Mouse (Mus musculus) myocyte (in vitro differentiated cells): ENCODE measurements at regions not wholly inside any gene's neighbourhood (a gene's known extent, or its start where the extent isn't known, plus 50 kb on each side); places are given as distances from the start of the nearest gene placed in this dataset.

Source experiments
- CEBPB ChIP-seq: IDR thresholded peaks from 2 replicates; pipeline ENCODE4 v1.6.1; 2011; ENCODE audit warnings: mild to moderate bottlenecking, moderate library complexity; ENCODE audit not compliant: poor library complexity, insufficient read depth, severe bottlenecking
- E2F4 ChIP-seq: IDR thresholded peaks from one replicate; pipeline ENCODE4 v1.6.1; 2011; ENCODE audit warnings: mild to moderate bottlenecking, control low read depth, moderate library complexity; ENCODE audit not compliant: insufficient read depth
- MAX ChIP-seq: IDR thresholded peaks from one replicate; pipeline ENCODE4 v1.6.1; 2011; ENCODE audit warnings: low read depth, mild to moderate bottlenecking, control low read depth
- MYOD1 ChIP-seq, 3 experiments: IDR thresholded peaks; one replicate each; pipeline ENCODE4 v1.6.1; 2011; ENCODE audit warnings: control low read depth in 2 of 3, low read depth in 2 of 3, mild to moderate bottlenecking in 2 of 3, moderate library complexity in 1 of 3; ENCODE audit not compliant: insufficient read length in 2 of 3, control insufficient read depth in 1 of 3
- POLR2A ChIP-seq: IDR thresholded peaks from one replicate; pipeline ENCODE4 v1.6.1; 2011; ENCODE audit warnings: low read depth, mild to moderate bottlenecking, control low read depth, moderate library complexity; ENCODE audit not compliant: insufficient read length
- SRF ChIP-seq: IDR thresholded peaks from one replicate; pipeline ENCODE4 v1.6.1; 2011; ENCODE audit warnings: low read depth; ENCODE audit not compliant: control insufficient read depth, insufficient read length
- USF1 ChIP-seq: IDR thresholded peaks from one replicate; pipeline ENCODE4 v1.6.1; 2011; ENCODE audit warnings: low read depth, mild to moderate bottlenecking, control low read depth, moderate library complexity

DNA sequence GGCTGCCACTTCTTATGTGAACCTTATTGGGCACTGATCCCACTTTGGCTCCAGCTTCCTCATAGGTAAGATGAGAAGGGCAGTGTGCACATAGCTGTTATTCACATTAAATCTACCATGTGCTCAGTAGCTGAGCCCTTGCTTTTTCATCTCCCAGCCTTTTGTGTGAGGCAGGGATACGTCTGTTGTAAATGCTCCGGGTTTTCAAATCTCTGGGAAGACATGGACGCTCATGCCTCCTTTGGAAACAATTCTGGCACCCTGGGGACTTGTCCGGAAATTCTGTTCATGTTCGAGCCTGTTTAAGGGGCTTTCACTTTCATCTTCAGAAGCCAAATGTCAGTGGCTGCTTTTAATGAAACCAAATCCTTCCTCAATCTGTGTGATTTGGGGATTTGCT is 312.7 kb downstream of the Bcl11a start:
- TF ChIP-seq POLR2A = no peak
- no peak for TF ChIP-seq CEBPB
- no peak for TF ChIP-seq MYOD1 (IDR thresholded peaks at IDR 0.05; ENCODE audit: control insufficient read depth in 1 of 3, insufficient read length in 2 of 3, low read depth in 2 of 3)
- no peak for TF ChIP-seq E2F4
- no peak for TF ChIP-seq USF1
- no peak for TF ChIP-seq MAX
- TF ChIP-seq SRF = no peak
